Mouse (Mus musculus) heart, adult 8-10 months (tissue): ENCODE measurements around the gene Gfi1b. TPM values are rescaled to one million over a fixed set of nuclear protein-coding genes. Genes with fewer than 3 reads are reported as not detected.

Experiments used
- microRNA-seq: library from miRNA; unstranded; fragments of <30 nt; microRNA quantifications from one replicate; pipeline ENCODE4 v1.2.0, GENCODE M21; 2022
- total RNA-seq, 4 experiments: library from RNA; stranded (reverse); gene quantifications; 2 replicates each; pipeline ENCODE4 v1.2.4; 2022

Gfi1b gene
- total RNA-seq, 4 experiments from 2014 or later, result 0.78 TPM; not detected in 3

Small RNA genes lying within 50 kb of the gene (microRNA-seq; reads per million reads assigned to microRNA genes)
- not detected for gene Gm22824

Other genes with a start within 250 kb of the Gfi1b start
- gene Ppp1r26, start 175.2 kb downstream of the Gfi1b start, total RNA-seq, result 1 to 10 TPM; 3.4 to 6.9 (median 3.9) TPM
- under 1 TPM in 1 of 4 experiments, not detected in 3; 0.43 TPM for gene 1700007K13Rik, start 155.7 kb downstream of the Gfi1b start, total RNA-seq
- gene Mrps2, start 153.9 kb downstream of the Gfi1b start, total RNA-seq, result 10 to 100 TPM; 39.1 to 46.8 (median 42.0) TPM
- gene Gbgt1, start 125.1 kb downstream of the Gfi1b start, total RNA-seq, result 1 to 10 TPM; 1.2 to 2.4 (median 2.1) TPM
- 1 to 10 TPM in 2 of 4 experiments, not detected in 2; 1.4 TPM for gene Gm10134, start 115.9 kb downstream of the Gfi1b start, total RNA-seq
- gene Ralgds, start 108.9 kb downstream of the Gfi1b start, total RNA-seq, result 10 to 100 TPM in 2 of 4 experiments, 1 to 10 TPM in 2; 8.5 to 13.9 (median 9.8) TPM
- gene Cel, start 58.6 kb downstream of the Gfi1b start, total RNA-seq, result not detected
- 10 to 100 TPM in 3 of 4 experiments, 1 to 10 TPM in 1; 9.9 to 13.2 (median 10.6) TPM for gene Gtf3c5, start 38.2 kb downstream of the Gfi1b start, total RNA-seq
- gene Tsc1, start 19.2 kb upstream of the Gfi1b start, total RNA-seq, result 10 to 100 TPM; 23.7 to 31.3 (median 28.8) TPM
- gene Spaca9, start 77.7 kb upstream of the Gfi1b start, total RNA-seq, result not detected
- gene Ak8, start 78.2 kb upstream of the Gfi1b start, total RNA-seq, result under 1 TPM in 1 of 4 experiments, not detected in 3; 0.26 TPM
- gene Gtf3c4, start 218.4 kb upstream of the Gfi1b start, total RNA-seq, result 10 to 100 TPM; 13.5 to 19.8 (median 17.3) TPM
- gene Ddx31, start 218.4 kb upstream of the Gfi1b start, total RNA-seq, result 1 to 10 TPM; 3.3 to 4.9 (median 3.8) TPM